Mouse (Mus musculus): ENCODE measurements around the gene Mup20.
"Not testable (repeated sequence)": the region's sequence is repeated elsewhere in the genome, so short reads cannot be mapped to it uniquely, and the experiment has no call there.

Mup20 gene

DNA sequence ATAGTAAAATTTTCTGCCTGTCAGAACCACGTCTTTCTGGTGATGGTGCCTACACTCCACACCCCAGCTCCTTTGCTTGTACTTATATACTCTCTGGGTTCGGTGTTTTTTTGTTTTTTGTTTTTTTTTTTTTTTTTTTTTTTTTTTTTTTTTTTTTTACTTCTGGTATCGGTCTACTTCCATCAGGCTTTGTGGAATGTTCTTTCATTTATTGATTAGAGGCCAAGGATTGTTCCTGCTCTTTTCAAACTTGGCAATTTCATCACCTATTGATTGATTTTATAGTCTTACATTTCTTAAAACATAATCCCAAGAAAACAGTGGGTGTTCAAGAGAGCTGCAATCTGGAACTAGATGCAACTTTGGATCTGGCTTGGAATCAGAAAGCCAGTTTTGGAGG is at the start of gene Mup20:
Gene Mup20, minus strand, starts transcription at position 101 of the 400 bp plus-strand sequence.
- in situ Hi-C loops (cut with MboI, MseI), result loop anchor here (5.0 kb wide), 1 partner anchor 97 kb away; no protein-coding TSS in a partner anchor

DNA sequence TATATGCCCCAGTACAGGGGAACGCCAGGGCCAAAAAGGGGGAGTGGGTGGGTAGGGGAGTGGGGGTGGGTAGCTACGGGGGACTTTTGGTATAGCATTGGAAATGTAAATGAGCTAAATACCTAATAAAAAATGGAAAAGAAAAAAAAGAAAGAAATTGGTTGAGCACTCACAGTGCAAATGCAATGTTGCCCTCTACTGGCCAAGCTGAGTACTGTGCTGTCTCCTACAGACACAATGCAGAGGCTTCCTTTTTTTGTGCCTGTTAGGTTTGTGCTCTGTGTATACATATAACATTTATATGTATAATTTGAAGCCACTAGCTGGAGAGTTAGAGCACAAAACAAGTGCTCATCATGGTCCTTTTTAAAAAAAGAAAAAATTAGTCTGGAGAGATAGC is 49.4 kb upstream of the Mup20 start:
- in situ Hi-C loops (cut with MboI, MseI), result not testable (repeated sequence)

DNA sequence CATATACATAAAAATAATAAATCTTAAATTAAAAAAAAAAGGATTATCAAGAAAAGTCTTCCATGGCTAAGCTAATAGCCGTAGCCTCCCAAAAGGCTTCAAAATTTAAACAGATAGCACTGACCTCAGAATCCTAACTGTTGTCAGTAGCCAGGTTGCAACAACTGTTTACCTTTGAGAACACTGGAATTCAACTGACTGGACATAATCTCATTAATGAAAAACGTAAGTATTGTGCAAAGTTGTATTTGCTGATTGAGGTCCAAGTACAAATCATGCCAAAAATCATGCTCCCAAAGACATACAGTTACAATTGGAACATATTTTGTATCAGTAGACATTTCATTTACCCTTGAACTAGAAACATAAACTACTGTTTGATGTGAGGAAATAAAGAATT is 34.0 kb upstream of the Mup20 start:
- in situ Hi-C loops (cut with MboI, MseI), result loop anchor here (5.0 kb wide), 1 partner anchor 59 kb away; no protein-coding TSS in a partner anchor

DNA sequence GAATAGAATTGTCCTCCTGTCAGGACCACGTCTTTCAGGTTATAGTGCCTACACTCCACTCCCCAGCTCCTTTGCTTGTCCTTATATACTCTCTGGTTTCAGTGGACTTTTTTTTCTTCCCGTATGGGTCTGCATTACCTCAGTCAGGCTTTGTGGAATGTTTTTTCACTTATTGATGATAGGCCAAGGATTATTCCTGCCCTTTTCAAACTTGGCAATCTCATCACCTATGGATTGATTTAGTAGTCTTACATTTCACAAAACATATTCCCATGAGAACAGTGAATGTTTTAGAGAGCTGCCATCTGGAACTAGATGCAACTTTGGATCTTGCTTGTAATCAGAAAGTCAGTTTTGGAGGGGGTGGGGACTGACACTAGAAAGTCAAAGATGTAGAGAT is 33.3 kb upstream of the Mup20 start, which contains the start of gene Mup3:
Gene Mup3, minus strand, starts transcription at position 102 of the 400 bp plus-strand sequence.
- in situ Hi-C loops (cut with MboI, MseI), result loop anchor here (5.0 kb wide), 1 partner anchor 60 kb away; no protein-coding TSS in a partner anchor

DNA sequence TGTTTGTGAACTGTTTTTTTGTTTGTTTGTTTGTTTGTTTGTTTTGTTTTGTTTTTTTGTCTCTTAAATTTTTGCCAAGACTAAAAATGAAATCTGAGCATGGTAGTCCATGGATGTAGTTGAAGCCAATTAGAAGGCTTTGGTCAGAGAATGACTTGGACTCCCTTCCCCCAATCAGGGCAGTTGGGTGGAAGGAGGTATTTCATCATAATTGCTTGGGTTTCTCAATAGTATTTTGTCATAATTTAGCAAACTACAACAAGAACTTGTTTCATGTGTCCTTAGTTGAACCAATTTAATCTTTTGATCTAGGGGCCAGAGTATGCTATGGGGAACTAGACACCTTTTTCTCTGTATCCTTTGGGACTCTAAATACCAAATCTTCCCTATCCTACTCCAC is 28.8 kb upstream of the Mup20 start:
- in situ Hi-C loops (cut with MboI, MseI), result no loop called here

DNA sequence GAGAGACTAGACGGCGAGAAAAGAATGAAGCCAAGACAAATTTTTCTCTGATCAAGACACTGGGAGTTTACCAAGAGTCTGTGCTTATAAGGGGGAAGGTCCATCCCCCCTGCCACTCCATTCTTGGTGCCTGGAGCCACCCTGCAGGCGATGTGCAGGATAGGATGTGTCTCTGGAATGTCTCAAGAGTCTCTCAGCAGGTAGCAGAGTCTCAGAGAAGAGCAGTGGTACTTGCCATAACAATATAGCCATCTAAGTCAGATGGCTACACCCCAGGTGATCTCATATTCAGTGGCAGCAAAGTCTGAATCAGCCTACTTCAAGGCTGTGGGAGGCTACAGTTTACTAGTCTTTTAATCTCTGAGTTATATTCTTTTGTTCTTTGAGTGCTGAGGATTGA is 21.2 kb upstream of the Mup20 start:
- in situ Hi-C loops (cut with MboI, MseI), result no loop called here

DNA sequence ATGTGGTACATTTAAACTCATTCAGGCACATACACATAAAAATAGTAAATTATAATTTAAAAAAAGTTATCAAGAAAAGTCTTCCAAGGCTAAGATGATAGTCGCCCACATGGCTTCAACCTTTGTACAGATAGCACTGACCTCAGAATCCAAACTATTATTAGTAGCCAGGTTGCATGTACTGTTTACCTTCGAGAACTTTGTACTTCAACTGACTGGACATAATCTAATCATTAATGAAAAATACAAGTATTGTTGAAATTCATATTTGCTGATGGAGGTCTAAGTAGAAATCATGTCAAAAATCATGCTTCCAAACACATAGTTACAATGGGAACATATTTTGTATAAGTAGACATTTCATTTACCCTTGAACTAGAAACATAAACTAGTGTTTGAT is 822 bp upstream of the Mup20 start:
- in situ Hi-C loops (cut with MboI, MseI), result loop anchor here (5.0 kb wide), 1 partner anchor 97 kb away; no protein-coding TSS in a partner anchor

DNA sequence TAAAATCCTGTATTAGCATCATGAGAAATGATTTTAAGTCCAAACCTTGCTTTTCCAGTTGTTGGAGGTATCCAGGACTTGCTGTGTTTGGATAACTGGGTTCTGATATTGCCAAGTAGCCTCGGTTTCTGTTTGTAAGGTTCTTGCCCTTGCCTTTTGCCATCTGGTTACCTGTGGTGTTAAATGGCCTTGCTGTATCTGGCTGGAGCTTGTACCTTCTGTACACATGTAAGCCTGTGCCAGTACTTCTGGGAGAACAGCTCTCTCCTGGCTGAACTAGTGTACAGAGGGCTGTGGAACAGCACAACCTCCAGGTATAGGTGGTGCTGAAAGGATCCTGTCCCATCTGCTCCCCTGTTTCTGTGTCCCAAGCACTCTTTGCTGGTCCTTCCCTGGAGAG is 27.7 kb downstream of the Mup20 start:
- in situ Hi-C loops (cut with MboI, MseI), result no loop called here

DNA sequence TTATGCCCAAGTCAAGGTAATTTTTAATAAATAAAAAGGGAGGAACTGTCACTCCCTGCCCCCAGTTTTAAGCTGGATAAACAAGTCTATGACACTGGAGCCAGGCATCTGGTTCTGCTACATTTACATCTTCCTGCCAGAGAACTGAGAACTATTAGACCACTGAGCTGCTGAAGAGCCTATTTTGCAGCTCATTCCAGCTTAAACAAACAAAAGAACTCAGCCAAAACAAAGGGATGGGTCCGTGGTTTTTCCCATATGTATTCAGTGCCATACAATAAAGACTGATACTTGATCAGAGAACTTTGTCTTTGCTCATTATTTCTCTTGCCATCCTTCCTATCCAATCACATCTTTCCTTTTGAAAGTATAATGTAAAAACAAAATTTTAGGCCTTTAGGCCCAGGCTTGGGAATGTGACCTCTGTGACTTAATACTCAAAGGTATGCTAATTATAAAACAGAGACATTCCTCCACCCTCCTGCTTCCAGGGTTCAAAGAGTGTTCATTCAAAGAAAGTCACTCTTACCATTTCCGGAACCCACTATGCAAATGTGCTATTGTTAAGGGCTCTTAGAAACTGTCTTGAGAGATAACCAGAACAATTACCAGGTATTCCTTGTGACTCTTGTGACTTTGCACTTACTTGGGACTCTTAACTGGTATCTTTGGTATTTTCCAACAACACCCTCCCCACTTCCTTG is 29.6 kb downstream of the Mup20 start:
- in situ Hi-C loops (cut with MboI, MseI), result no loop called here

DNA sequence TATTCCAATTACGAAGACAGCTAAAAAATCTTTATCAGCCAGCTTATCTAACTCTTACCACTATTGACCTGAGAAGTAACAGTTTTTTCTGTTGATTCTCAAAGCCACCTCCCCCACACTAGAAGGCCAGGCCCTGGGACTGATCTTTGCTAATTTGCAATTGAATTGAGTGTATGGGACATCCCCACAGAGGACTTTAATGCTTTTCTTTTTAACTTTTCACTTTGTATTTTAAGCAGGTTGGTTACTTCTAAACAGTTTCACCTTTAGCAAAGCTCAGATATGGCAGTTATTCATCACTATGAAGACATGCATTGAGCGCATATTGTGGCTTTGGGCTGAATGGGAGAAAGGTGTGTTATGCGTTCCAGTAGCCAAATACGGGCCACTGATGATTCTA is 30.3 kb downstream of the Mup20 start:
- in situ Hi-C loops (cut with MboI, MseI), result no loop called here

DNA sequence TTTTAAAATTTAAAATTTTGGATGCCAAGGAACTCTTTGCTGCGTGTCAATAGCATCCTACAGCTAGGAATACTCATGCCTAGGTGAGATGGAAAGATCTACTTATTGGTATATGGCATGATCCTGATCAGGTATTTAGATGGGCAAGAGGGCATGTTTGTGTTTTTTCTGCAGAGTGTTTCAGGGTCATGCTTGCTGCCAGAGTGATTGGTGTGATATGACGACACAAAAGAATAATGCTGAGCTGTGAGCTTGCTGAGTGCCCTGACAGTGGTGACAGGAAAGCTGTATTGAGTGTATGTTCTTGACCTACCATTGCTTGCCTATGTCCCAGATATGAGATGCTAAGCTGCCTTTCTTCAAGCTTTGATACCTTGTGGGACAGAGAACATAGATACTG is 30.8 kb downstream of the Mup20 start:
- in situ Hi-C loops (cut with MboI, MseI), result no loop called here

DNA sequence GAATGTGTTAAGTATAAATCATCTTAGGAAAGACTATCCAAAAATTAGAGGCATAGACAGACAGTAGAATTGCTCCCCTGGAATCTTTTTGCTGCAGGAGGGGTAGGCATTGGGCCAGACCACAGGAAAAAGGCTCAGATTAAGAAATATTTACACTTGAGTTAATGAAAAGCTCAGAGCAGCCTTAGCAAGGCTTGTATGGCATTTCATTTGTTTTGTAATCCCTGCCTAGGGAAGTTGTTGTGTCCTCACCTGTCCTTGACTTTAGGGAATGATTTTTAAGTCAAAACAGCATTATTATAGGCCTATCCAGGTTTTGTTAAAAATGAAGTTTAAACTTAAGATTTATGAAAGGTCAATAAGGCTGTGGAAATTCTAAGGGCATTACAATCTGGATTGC is 33.4 kb downstream of the Mup20 start:
- in situ Hi-C loops (cut with MboI, MseI), result not testable (repeated sequence)

All from T-helper 1 cell (primary cell).